Mouse (Mus musculus) CH12.LX (cell line): ENCODE measurements around the gene Polr3b.

Experiments
- CHD2 ChIP-seq: IDR thresholded peaks from 2 replicates; pipeline ENCODE4 v1.6.1; 2011; ENCODE audit warnings: low read length, improper control_type of control experiment
- CTCF ChIP-seq, 2 experiments: IDR thresholded peaks in 1 of 2; conservative IDR thresholded peaks in 1 of 2; 2 replicates each; pipeline ENCODE4 v1.5.1; 2011 to 2012; ENCODE audit warnings: low read depth in 2 of 2, low read length in 2 of 2, improper control_type of control experiment in 1 of 2, inconsistent platforms in 1 of 2, mild to moderate bottlenecking in 1 of 2, moderate library complexity in 1 of 2
- EP300 ChIP-seq: IDR thresholded peaks from 2 replicates; pipeline ENCODE4 v1.6.1; 2011; ENCODE audit warnings: low read length, improper control_type of control experiment
- HCFC1 ChIP-seq: IDR thresholded peaks from 2 replicates; pipeline ENCODE4 v1.6.1; 2012; ENCODE audit warnings: low read depth, mild to moderate bottlenecking, inconsistent platforms, low read length, improper control_type of control experiment
- SMC3 ChIP-seq: IDR thresholded peaks from 2 replicates; pipeline ENCODE4 v1.6.1; 2011; ENCODE audit warnings: low read depth, low read length, improper control_type of control experiment
- TCF12 ChIP-seq: IDR thresholded peaks from 2 replicates; pipeline ENCODE4 v1.6.1; 2014; ENCODE audit warnings: low read depth, mild to moderate bottlenecking, inconsistent platforms, low read length, improper control_type of control experiment
- USF2 ChIP-seq: conservative IDR thresholded peaks from 2 replicates; pipeline ENCODE4 v1.6.1; 2011; ENCODE audit warnings: low read depth, low read length, improper control_type of control experiment
- ZC3H11A ChIP-seq: IDR thresholded peaks from 2 replicates; pipeline ENCODE4 v1.6.1; 2012; ENCODE audit warnings: low read depth, mild to moderate bottlenecking, inconsistent platforms, low read length, improper control_type of control experiment

GRCm38 (mm10) chr10:84711940-84712339 is 89.8 kb downstream of the Polr3b start:
- no peak for TF ChIP-seq CTCF (conservative IDR thresholded peaks at IDR 0.05 in 1 of 2, IDR thresholded peaks at IDR 0.05 in 1 of 2; ENCODE audit: low read depth in 2 of 2, low read length in 2 of 2)
- TF ChIP-seq HCFC1 = no peak
- no peak for TF ChIP-seq TCF12
- no peak for TF ChIP-seq USF2
- TF ChIP-seq SMC3 = no peak
- no peak for TF ChIP-seq CHD2
- TF ChIP-seq EP300 = no peak
- no peak for TF ChIP-seq ZC3H11A
